Mouse (Mus musculus) liver, postnatal 0 days (tissue): ENCODE data around the gene Cpm.

ENCODE experiments used
- CTCF ChIP-seq: sonication (generic); IDR thresholded peaks from 2 replicates; pipeline ENCODE4 v1.5.1; 2016; ENCODE audit warnings: antibody characterized with exemption, low read depth
- EP300 ChIP-seq: IDR thresholded peaks from 2 replicates; pipeline ENCODE4 v1.6.1; 2016; ENCODE audit warnings: antibody characterized with exemption, low read depth, mild to moderate bottlenecking

GRCm38 (mm10) chr10:117594913-117595312 is 34.4 kb upstream of the Cpm start:
- TF ChIP-seq CTCF (no peak), EP300 (no peak)
